Mouse (Mus musculus) liver, embryonic 14.5 days (tissue): ENCODE measurements around the gene Hoxb1.

Experiments used
- CTCF ChIP-seq: IDR thresholded peaks from 2 replicates; pipeline ENCODE4 v1.5.1; 2016; ENCODE audit warnings: antibody characterized with exemption, low read depth, control low read depth
- EP300 ChIP-seq: IDR thresholded peaks from 2 replicates; pipeline ENCODE4 v1.6.1; 2016; ENCODE audit warnings: antibody characterized with exemption, low read depth

- TF ChIP-seq CTCF (no peak), EP300 (no peak)
Measured at GRCm38 (mm10) chr11:96408234-96409010, 42.9 kb downstream of the Hoxb1 start.
